Mouse (Mus musculus) CH12.LX (cell line): ENCODE measurements around the gene Ptprb. TPM values are rescaled to one million over a fixed set of nuclear protein-coding genes. Genes with fewer than 3 reads are reported as not detected.

Experiments
- DNase-seq: peaks from one replicate; pipeline ENCODE4 v3.0.0-alpha.2; 2013; ENCODE audit errors: extremely low read depth
- H3K27ac ChIP-seq: 2 replicates; pipeline ENCODE4 v1.5.1; 2012; ENCODE audit warnings: low read depth, mild to moderate bottlenecking, control low read depth, moderate library complexity; ENCODE audit not compliant: insufficient read depth
- H3K27me3 ChIP-seq: replicated peaks from 2 replicates; pipeline ENCODE3; 2012; ENCODE audit warnings: inconsistent platforms
- H3K36me3 ChIP-seq, 2 experiments: replicated peaks in 1 of 2; 2 replicates each; pipeline versions ENCODE3 to v1.6.1; 2012; ENCODE audit warnings: inconsistent platforms in 1 of 2, low read length in 1 of 2, mild to moderate bottlenecking in 1 of 2, mixed read lengths in 1 of 2, moderate library complexity in 1 of 2; ENCODE audit not compliant: control insufficient read depth in 1 of 2, insufficient read depth in 1 of 2
- H3K4me1 ChIP-seq, 2 experiments: 2 replicates each; pipeline ENCODE4 v1.6.1; 2012; ENCODE audit warnings: inconsistent platforms in 1 of 2, moderate library complexity in 1 of 2; ENCODE audit not compliant: insufficient read depth in 2 of 2, control insufficient read depth in 1 of 2
- H3K4me2 ChIP-seq: 2 replicates; pipeline ENCODE4 v1.6.1; 2012; ENCODE audit warnings: low read depth, mild to moderate bottlenecking, control low read depth; ENCODE audit not compliant: poor library complexity, insufficient read depth, severe bottlenecking
- H3K4me3 ChIP-seq, 3 experiments: fragments of 150-350 bp in 1 of 3; sonication (generic) in 1 of 3; replicated peaks in 1 of 3; 2 replicates each; pipeline versions ENCODE3 to v1.5.1; 2011 to 2012; ENCODE audit warnings: low read depth in 2 of 3, low read length in 2 of 3, mild to moderate bottlenecking in 2 of 3, moderate library complexity in 2 of 3, control low read depth in 1 of 3, improper control_type of control experiment in 1 of 3, inconsistent platforms in 1 of 3, mixed read lengths in 1 of 3; ENCODE audit not compliant: poor library complexity in 1 of 3
- H3K79me2 ChIP-seq: replicated peaks from 2 replicates; pipeline ENCODE4 v1.6.1; 2012; ENCODE audit warnings: mild to moderate bottlenecking, moderate library complexity; ENCODE audit not compliant: control insufficient read depth, poor library complexity, insufficient read depth, severe bottlenecking; ENCODE audit errors: extremely low read depth
- H3K9ac ChIP-seq: 2 replicates; pipeline ENCODE4 v1.6.1; 2012; ENCODE audit warnings: low read depth, mild to moderate bottlenecking, control low read depth, moderate library complexity; ENCODE audit not compliant: insufficient read depth
- H3K9me3 ChIP-seq: replicated peaks from 2 replicates; pipeline ENCODE3; 2012; ENCODE audit warnings: low read length, inconsistent platforms, mixed read lengths
- BHLHE40 ChIP-seq: IDR thresholded peaks from 2 replicates; pipeline ENCODE4 v1.6.1; 2011; ENCODE audit warnings: mild to moderate bottlenecking, low read depth, low read length, improper control_type of control experiment
- E2F4 ChIP-seq: IDR thresholded peaks from 2 replicates; pipeline ENCODE4 v1.6.1; 2011; ENCODE audit warnings: low read depth, low read length, improper control_type of control experiment; ENCODE audit not compliant: insufficient replicate concordance
- EP300 ChIP-seq: IDR thresholded peaks from 2 replicates; pipeline ENCODE4 v1.6.1; 2011; ENCODE audit warnings: low read length, improper control_type of control experiment
- HCFC1 ChIP-seq: IDR thresholded peaks from 2 replicates; pipeline ENCODE4 v1.6.1; 2012; ENCODE audit warnings: low read depth, mild to moderate bottlenecking, inconsistent platforms, low read length, improper control_type of control experiment
- JUN ChIP-seq: IDR thresholded peaks from 2 replicates; pipeline ENCODE4 v1.6.1; 2011; ENCODE audit warnings: low read depth, mild to moderate bottlenecking, low read length, improper control_type of control experiment, moderate library complexity; ENCODE audit not compliant: insufficient read depth
- JUND ChIP-seq: conservative IDR thresholded peaks from 2 replicates; pipeline ENCODE4 v1.6.1; 2011; ENCODE audit warnings: low read depth, low read length, improper control_type of control experiment
- KAT2A ChIP-seq: IDR thresholded peaks from 2 replicates; pipeline ENCODE4 v1.6.1; 2012; ENCODE audit warnings: low read length, improper control_type of control experiment, inconsistent platforms; ENCODE audit not compliant: insufficient replicate concordance
- MXI1 ChIP-seq: IDR thresholded peaks from 2 replicates; pipeline ENCODE4 v1.6.1; 2011; ENCODE audit warnings: mild to moderate bottlenecking, low read depth, low read length, improper control_type of control experiment
- MYC ChIP-seq: IDR thresholded peaks from 2 replicates; pipeline ENCODE4 v1.6.1; 2011; ENCODE audit warnings: low read depth, mild to moderate bottlenecking, improper control_type of control experiment, low read length
- POLR2AphosphoS2 ChIP-seq: IDR thresholded peaks from 2 replicates; pipeline ENCODE4 v1.6.1; 2011; ENCODE audit warnings: low read depth, low read length, improper control_type of control experiment
- SIN3A ChIP-seq: IDR thresholded peaks from 2 replicates; pipeline ENCODE4 v1.6.1; 2012; ENCODE audit warnings: low read length, improper control_type of control experiment, inconsistent platforms
- TBP ChIP-seq: conservative IDR thresholded peaks from 2 replicates; pipeline ENCODE4 v1.6.1; 2011; ENCODE audit warnings: low read depth, low read length, improper control_type of control experiment
- USF1 ChIP-seq: IDR thresholded peaks from 2 replicates; pipeline ENCODE4 v1.6.1; 2014; ENCODE audit warnings: low read depth, mild to moderate bottlenecking, inconsistent platforms, low read length, improper control_type of control experiment
- ZNF384 ChIP-seq: IDR thresholded peaks from 2 replicates; pipeline ENCODE4 v1.6.1; 2012; ENCODE audit warnings: low read depth, low read length, improper control_type of control experiment, inconsistent platforms
- dilution Hi-C: fragments of 300-500 bp; cut with MboI; formaldehyde crosslinking; loops from 2 replicates; pipeline ENCODE4 v1.14.3; 2020; ENCODE audit warnings: low sequenced_read_pairs; ENCODE audit not compliant: extremely low pct_unique_long_range_greater_than_20kb, extremely low pct_ligation_motif_present
- in situ Hi-C: fragments of 300-500 bp; cut with MboI; formaldehyde crosslinking; loops from 3 replicates; pipeline ENCODE4 v1.14.3; 2019; ENCODE audit warnings: low sequenced_read_pairs, low pct_ligation_motif_present, low pct_unique_long_range_greater_than_20kb, mixed read lengths
- polyA plus RNA-seq: library from polyadenylated mRNA; unstranded; fragments of >175 nt; gene quantifications from 2 replicates; pipeline ENCODE4 v1.2.1, GENCODE M21; 2012; ENCODE audit warnings: low read depth; ENCODE audit not compliant: insufficient read length
- total RNA-seq, 2 experiments: library from RNA; depleted of rRNA; stranded (reverse); fragments of 300-350 nt in 1 of 2; fragments of >200 nt in 1 of 2; gene quantifications; 2 replicates each; pipeline ENCODE4 v1.2.3; 2012 to 2014

Ptprb gene
- total and polyA plus RNA-seq, 3 experiments, result not detected

DNA sequence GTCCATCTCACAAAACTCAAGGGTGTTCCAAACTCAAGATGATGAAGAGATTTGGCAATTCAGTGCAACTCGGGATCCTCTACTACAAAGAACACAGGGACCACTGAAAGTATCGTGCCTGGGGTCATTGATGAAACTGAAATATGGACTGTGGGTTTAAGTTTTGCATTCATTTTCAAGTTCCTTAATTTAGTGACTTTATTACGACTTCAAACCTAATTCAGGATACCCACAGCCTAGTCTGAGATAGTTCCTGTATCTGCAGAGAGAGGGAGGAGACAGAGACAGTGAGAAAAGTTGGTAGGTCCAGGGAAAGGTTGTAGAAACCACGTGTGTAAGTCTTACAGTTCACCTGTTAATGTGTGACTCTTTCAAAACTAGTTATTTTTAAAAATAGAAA lies 15.2 kb downstream of the Ptprb start:
- no peaks in the 10 kb centered on the region for H3K36me3 ChIP-seq
- H3K27ac ChIP-seq, result no peak overlapping the region
- no peak for TF ChIP-seq HCFC1
- 0 out of 2 replicates have a peak, but pooled peaks have one; percentile 5 for TF ChIP-seq BHLHE40
- TF ChIP-seq KAT2A, result no peak
- H3K4me1 ChIP-seq, result peaks cover 12 to 14% of the 10 kb centered on the region in 2 experiments
- dilution Hi-C loops (no loop called here), in situ Hi-C loops (no loop called here)
- peak overlapping the region; percentile 48; the same call in 1 of the 2 replicates for H3K4me2 ChIP-seq
- no peaks in the 10 kb centered on the region for H3K27me3 ChIP-seq
- no peak overlapping the region for H3K4me3 ChIP-seq
- peak; percentile 6 for DNase-seq
- no peaks in the 10 kb centered on the region for H3K9me3 ChIP-seq
- no peak overlapping the region for H3K9ac ChIP-seq
- H3K79me2 ChIP-seq, result no peaks in the 10 kb centered on the region

DNA sequence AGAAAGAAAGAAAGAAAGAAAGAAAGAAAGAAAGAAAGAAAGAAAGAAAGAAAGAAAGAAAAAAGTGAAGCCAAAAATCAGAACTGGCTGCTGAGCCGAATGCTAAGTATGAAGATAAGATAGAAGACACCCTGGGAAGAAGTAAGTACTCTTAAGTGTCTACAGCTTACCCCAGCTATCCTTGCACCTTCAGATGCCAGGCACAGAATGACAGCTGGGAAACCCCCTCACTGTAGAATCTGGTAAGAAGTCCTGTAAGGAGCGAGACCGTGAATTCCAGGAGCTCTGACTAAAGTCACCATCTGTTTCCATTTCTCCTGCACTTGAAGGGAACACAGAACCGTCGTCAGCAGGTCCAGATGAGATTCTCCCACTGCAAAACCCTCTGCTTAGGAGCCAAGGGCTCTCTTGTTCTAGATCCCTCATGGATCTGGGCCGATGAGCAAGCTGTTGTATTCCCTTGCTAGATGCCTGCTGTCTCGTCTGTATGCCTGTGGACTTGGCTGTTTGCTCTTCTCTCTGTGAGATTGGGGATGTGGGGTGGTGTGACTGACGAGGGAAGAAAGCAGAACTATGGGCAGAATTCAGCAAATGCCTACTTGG lies 15.9 kb downstream of the Ptprb start:
- peaks cover 12 to 14% of the 10 kb centered on the region in 2 experiments for H3K4me1 ChIP-seq
- no peak overlapping the region for H3K9ac ChIP-seq
- dilution Hi-C loops (no loop called here), in situ Hi-C loops (no loop called here)
- no peaks in the 10 kb centered on the region for H3K27me3 ChIP-seq
- H3K9me3 ChIP-seq, result no peaks in the 10 kb centered on the region
- no peak for DNase-seq
- no peaks in the 10 kb centered on the region for H3K79me2 ChIP-seq
- H3K36me3 ChIP-seq, result no peaks in the 10 kb centered on the region
- TF ChIP-seq JUND, result no peak
- TF ChIP-seq MYC, result no peak
- TF ChIP-seq USF1, result no peak
- no peak for TF ChIP-seq E2F4
- no peak for TF ChIP-seq POLR2AphosphoS2
- no peak for TF ChIP-seq SIN3A
- TF ChIP-seq MXI1, result no peak
- no peak for TF ChIP-seq KAT2A
- TF ChIP-seq ZNF384, result no peak
- no peak for TF ChIP-seq TBP
- no peak for TF ChIP-seq HCFC1
- TF ChIP-seq EP300, result no peak
- no peak for TF ChIP-seq BHLHE40
- no peak for TF ChIP-seq JUN
- H3K4me2 ChIP-seq, result no peak overlapping the region
- H3K4me3 ChIP-seq, result no peak overlapping the region
- H3K27ac ChIP-seq, result no peak overlapping the region
